Mouse (Mus musculus): ENCODE measurements around the gene Ppp6r1. TPM values are rescaled to one million over a fixed set of nuclear protein-coding genes. Genes with fewer than 3 reads are reported as not detected.
A peak's percentile ranks its signal among the peaks of the same experiment; 100 is the strongest.

The Ppp6r1 gene
- total and polyA plus RNA-seq, 3 experiments, result 90.5 to 223 (median 97.4) TPM

DNA sequence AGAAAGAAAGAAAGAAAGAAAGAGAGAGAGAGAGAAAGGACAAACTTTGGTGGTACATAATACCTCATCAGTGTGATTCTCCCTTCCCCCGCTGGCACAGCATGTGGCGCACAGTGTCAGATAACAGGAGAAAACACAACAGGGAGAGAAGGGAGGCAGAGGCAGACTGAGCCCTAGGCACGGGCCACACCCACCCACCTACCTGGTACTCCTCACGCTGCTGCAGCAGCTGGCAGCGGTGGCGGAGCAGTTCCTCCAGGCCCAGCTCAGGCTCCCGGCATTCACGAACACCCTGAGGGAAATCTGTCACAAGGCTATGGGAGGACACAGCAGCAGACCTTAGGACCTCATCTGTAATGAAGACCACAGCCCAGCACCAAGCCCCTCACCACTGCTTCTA, 4.4 kb upstream of the Ppp6r1 start:
- Histone ChIP-seq H3K4me3 (ENCODE audit: low read depth, low read length) (no peak overlapping the region), H3K4me1 (ENCODE audit: insufficient read depth, low read depth, low read length) (peaks cover 33% of the 10 kb centered on the region), H3K9me3 (replicated peaks) (no peaks in the 10 kb centered on the region), H3K36me3 (replicated peaks) (peaks cover 76% of the 10 kb centered on the region), H3K27me3 (ENCODE audit: insufficient read depth, low read length) (no peaks in the 10 kb centered on the region)
- no peak for DNase-seq (ENCODE audit: low spot score)
- no peak for TF ChIP-seq CTCF (IDR thresholded peaks at IDR 0.05; ENCODE audit: low read depth, low read length)
- no peak for TF ChIP-seq TAL1 (conservative IDR thresholded peaks at IDR 0.05; ENCODE audit: low read depth, low read length)
- TF ChIP-seq POLR2AphosphoS5 (IDR thresholded peaks at IDR 0.05; ENCODE audit: insufficient replicate concordance, low read depth, low read length), result no peak
- no peak for TF ChIP-seq GATA1 (IDR thresholded peaks at IDR 0.05; ENCODE audit: borderline replicate concordance, low read length)
- TF ChIP-seq GATA2 (IDR thresholded peaks at IDR 0.05; ENCODE audit: borderline replicate concordance, low read depth, low read length), result no peak
- ATAC-seq (ENCODE audit: extremely low read depth, insufficient number of reproducible peaks, low FRiP score, poor library complexity, severe bottlenecking), result no peak

- ATAC-seq (ENCODE audit: extremely low read depth, insufficient number of reproducible peaks, low FRiP score, poor library complexity, severe bottlenecking) (no peak), DNase-seq (ENCODE audit: low spot score) (no peak)
- Histone ChIP-seq H3K4me3 (ENCODE audit: low read depth, low read length) (no peak overlapping the region; the same call in 1 of the 2 replicates), H3K9me3 (replicated peaks) (no peaks in the 10 kb centered on the region), H3K27me3 (ENCODE audit: insufficient read depth, low read length) (no peaks in the 10 kb centered on the region), H3K4me1 (ENCODE audit: insufficient read depth, low read depth, low read length) (peaks cover 62% of the 10 kb centered on the region), H3K36me3 (replicated peaks) (peaks cover 74% of the 10 kb centered on the region)
- TF ChIP-seq POLR2AphosphoS5 (IDR thresholded peaks at IDR 0.05; ENCODE audit: insufficient replicate concordance, low read depth, low read length), result no peak
- TF ChIP-seq TAL1 (conservative IDR thresholded peaks at IDR 0.05; ENCODE audit: low read depth, low read length), result no peak
- no peak for TF ChIP-seq GATA1 (IDR thresholded peaks at IDR 0.05; ENCODE audit: borderline replicate concordance, low read length)
- TF ChIP-seq GATA2 (IDR thresholded peaks at IDR 0.05; ENCODE audit: borderline replicate concordance, low read depth, low read length), result no peak
- TF ChIP-seq CTCF (IDR thresholded peaks at IDR 0.05; ENCODE audit: low read depth, low read length), result no peak
Observed at GRCm38 (mm10) chr7:4659911-4660443, 1.2 kb upstream of the Ppp6r1 start.

- Histone ChIP-seq H3K9me3 (replicated peaks) (no peaks in the 10 kb centered on the region), H3K4me3 (ENCODE audit: low read depth, low read length) (peak overlapping the region; percentile 96), H3K4me1 (ENCODE audit: insufficient read depth, low read depth, low read length) (peaks cover 69% of the 10 kb centered on the region), H3K27me3 (ENCODE audit: insufficient read depth, low read length) (no peaks in the 10 kb centered on the region), H3K36me3 (replicated peaks) (peaks cover 69% of the 10 kb centered on the region)
- DNase-seq (ENCODE audit: low spot score), result peak; percentile 70
- no peak for ATAC-seq (ENCODE audit: extremely low read depth, insufficient number of reproducible peaks, low FRiP score, poor library complexity, severe bottlenecking)
- TF ChIP-seq CTCF (IDR thresholded peaks at IDR 0.05; ENCODE audit: low read depth, low read length), result no peak
Observed at GRCm38 (mm10) chr7:4658128-4658907, 501 bp downstream of the Ppp6r1 start.

GRCm38 (mm10) chr7:4657521-4658127, 1.2 kb downstream of the Ppp6r1 start:
- H3K36me3 ChIP-seq (replicated peaks), result peaks cover 71% of the 10 kb centered on the region
- H3K9me3 ChIP-seq (replicated peaks), result no peaks in the 10 kb centered on the region
- no peak for DNase-seq (ENCODE audit: low spot score)
- no peak for ATAC-seq (ENCODE audit: extremely low read depth, insufficient number of reproducible peaks, low FRiP score, poor library complexity, severe bottlenecking)
- no peaks in the 10 kb centered on the region for H3K27me3 ChIP-seq (ENCODE audit: insufficient read depth, low read length)
- TF ChIP-seq GATA2 (IDR thresholded peaks at IDR 0.05; ENCODE audit: borderline replicate concordance, low read depth, low read length), result no peak
- no peak for TF ChIP-seq TAL1 (conservative IDR thresholded peaks at IDR 0.05; ENCODE audit: low read depth, low read length)
- no peak for TF ChIP-seq GATA1 (IDR thresholded peaks at IDR 0.05; ENCODE audit: borderline replicate concordance, low read length)
- no peak for TF ChIP-seq POLR2AphosphoS5 (IDR thresholded peaks at IDR 0.05; ENCODE audit: insufficient replicate concordance, low read depth, low read length)
- TF ChIP-seq CTCF (IDR thresholded peaks at IDR 0.05; ENCODE audit: low read depth, low read length), result no peak
- peaks cover 74% of the 10 kb centered on the region for H3K4me1 ChIP-seq (ENCODE audit: insufficient read depth, low read depth, low read length)
- peak overlapping the region; percentile 96 for H3K4me3 ChIP-seq (ENCODE audit: low read depth, low read length)

DNA sequence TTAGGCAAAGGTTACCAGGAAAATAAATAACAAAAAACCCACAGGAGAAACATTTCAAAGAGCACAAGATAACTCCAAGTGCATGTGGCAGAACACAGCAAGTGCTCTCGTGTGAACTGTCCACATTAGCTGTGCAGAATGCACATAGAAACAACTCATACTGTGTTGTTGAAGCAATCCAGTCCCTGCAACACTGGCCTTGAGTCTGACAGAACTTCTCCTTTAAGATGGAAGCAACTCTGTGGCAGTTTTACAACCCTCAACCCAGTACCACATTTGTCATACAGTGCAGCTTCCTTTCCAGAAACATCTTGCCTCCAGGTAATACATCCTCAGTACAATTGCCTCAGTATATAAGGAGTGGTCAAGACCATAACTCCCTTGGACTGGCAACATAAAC, 2.0 kb downstream of the Ppp6r1 start:
- Histone ChIP-seq H3K9me3 (replicated peaks) (no peaks in the 10 kb centered on the region), H3K4me3 (ENCODE audit: low read depth, low read length) (peak overlapping the region; percentile 96; the same call in 1 of the 2 replicates), H3K27me3 (ENCODE audit: insufficient read depth, low read length) (no peaks in the 10 kb centered on the region), H3K4me1 (ENCODE audit: insufficient read depth, low read depth, low read length) (peaks cover 81% of the 10 kb centered on the region), H3K36me3 (replicated peaks) (peaks cover 71% of the 10 kb centered on the region)
- DNase-seq (ENCODE audit: low spot score) (no peak), ATAC-seq (ENCODE audit: extremely low read depth, insufficient number of reproducible peaks, low FRiP score, poor library complexity, severe bottlenecking) (no peak)
- no peak for TF ChIP-seq GATA1 (IDR thresholded peaks at IDR 0.05; ENCODE audit: borderline replicate concordance, low read length)
- no peak for TF ChIP-seq POLR2AphosphoS5 (IDR thresholded peaks at IDR 0.05; ENCODE audit: insufficient replicate concordance, low read depth, low read length)
- no peak for TF ChIP-seq CTCF (IDR thresholded peaks at IDR 0.05; ENCODE audit: low read depth, low read length)
- no peak for TF ChIP-seq TAL1 (conservative IDR thresholded peaks at IDR 0.05; ENCODE audit: low read depth, low read length)
- TF ChIP-seq GATA2 (IDR thresholded peaks at IDR 0.05; ENCODE audit: borderline replicate concordance, low read depth, low read length), result no peak

DNA sequence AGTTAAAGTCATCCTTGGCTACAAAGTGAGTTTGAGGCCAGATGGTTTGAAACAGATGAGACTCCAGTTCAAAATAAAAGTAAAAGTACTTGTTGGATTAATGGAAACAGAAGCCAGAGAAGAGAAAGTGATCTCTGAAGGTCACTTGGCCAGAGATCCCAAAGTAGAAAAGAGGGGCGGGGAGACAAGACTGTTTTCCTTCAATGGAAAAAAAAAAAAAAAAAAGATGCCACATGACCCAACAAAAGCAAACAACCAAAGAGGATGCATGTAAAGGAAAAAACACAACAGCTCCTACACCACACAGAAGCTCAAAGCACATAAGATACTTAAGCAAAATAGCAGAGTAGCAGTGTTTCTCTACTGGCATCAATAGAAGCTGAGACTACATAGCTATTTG, 2.9 kb downstream of the Ppp6r1 start:
- Histone ChIP-seq H3K36me3 (replicated peaks) (peaks cover 70% of the 10 kb centered on the region), H3K4me1 (ENCODE audit: insufficient read depth, low read depth, low read length) (peaks cover 85% of the 10 kb centered on the region), H3K27me3 (ENCODE audit: insufficient read depth, low read length) (no peaks in the 10 kb centered on the region), H3K4me3 (ENCODE audit: low read depth, low read length) (peak overlapping the region; percentile 21; the same call in 1 of the 2 replicates), H3K9me3 (replicated peaks) (no peaks in the 10 kb centered on the region)
- ATAC-seq (ENCODE audit: extremely low read depth, insufficient number of reproducible peaks, low FRiP score, poor library complexity, severe bottlenecking) (no peak), DNase-seq (ENCODE audit: low spot score) (no peak)
- TF ChIP-seq TAL1 (conservative IDR thresholded peaks at IDR 0.05; ENCODE audit: low read depth, low read length), result no peak
- TF ChIP-seq CTCF (IDR thresholded peaks at IDR 0.05; ENCODE audit: low read depth, low read length), result no peak
- TF ChIP-seq POLR2AphosphoS5 (IDR thresholded peaks at IDR 0.05; ENCODE audit: insufficient replicate concordance, low read depth, low read length), result no peak
- no peak for TF ChIP-seq GATA1 (IDR thresholded peaks at IDR 0.05; ENCODE audit: borderline replicate concordance, low read length)
- no peak for TF ChIP-seq GATA2 (IDR thresholded peaks at IDR 0.05; ENCODE audit: borderline replicate concordance, low read depth, low read length)

All from G1E (cell line).